Mouse (Mus musculus) hindlimb bud, embryonic 11.5 days (tissue): ENCODE data around the gene Kif26b.

Experiments used
- DNase-seq: peaks from one replicate; pipeline ENCODE4 v3.0.0-alpha.2; 2012; ENCODE audit warnings: low read depth, low spot score; ENCODE audit errors: extremely low spot score

The Kif26b gene

GRCm38 (mm10) chr1:178655525-178655924 lies 126.6 kb downstream of the Kif26b start:
- no peak for DNase-seq

GRCm38 (mm10) chr1:178661035-178661434 lies 132.1 kb downstream of the Kif26b start:
- DNase-seq: no peak

GRCm38 (mm10) chr1:178661556-178661955 lies 132.6 kb downstream of the Kif26b start:
- DNase-seq: no peak

- DNase-seq: no peak
Measured at GRCm38 (mm10) chr1:178663539-178663938, 134.6 kb downstream of the Kif26b start.

GRCm38 (mm10) chr1:178664271-178664969 lies 135.5 kb downstream of the Kif26b start:
- DNase-seq: no peak

GRCm38 (mm10) chr1:178666524-178666923 lies 137.6 kb downstream of the Kif26b start:
- no peak for DNase-seq

GRCm38 (mm10) chr1:178667808-178668207 lies 138.9 kb downstream of the Kif26b start:
- no peak for DNase-seq

GRCm38 (mm10) chr1:178668907-178669306 lies 140.0 kb downstream of the Kif26b start:
- DNase-seq: no peak

GRCm38 (mm10) chr1:178673051-178673450 lies 144.1 kb downstream of the Kif26b start:
- DNase-seq: no peak

GRCm38 (mm10) chr1:178673506-178673905 lies 144.6 kb downstream of the Kif26b start:
- no peak for DNase-seq

- DNase-seq: no peak
Measured at GRCm38 (mm10) chr1:178675542-178676252, 146.8 kb downstream of the Kif26b start.

GRCm38 (mm10) chr1:178677160-178677559 lies 148.2 kb downstream of the Kif26b start:
- no peak for DNase-seq

GRCm38 (mm10) chr1:178677630-178678221 lies 148.8 kb downstream of the Kif26b start:
- no peak for DNase-seq

- no peak for DNase-seq
Measured at GRCm38 (mm10) chr1:178683631-178684030, 154.7 kb downstream of the Kif26b start.

- no peak for DNase-seq
Measured at GRCm38 (mm10) chr1:178684991-178685680, 156.2 kb downstream of the Kif26b start.

GRCm38 (mm10) chr1:178686881-178687280 lies 158.0 kb downstream of the Kif26b start:
- no peak for DNase-seq

- no peak for DNase-seq
Measured at GRCm38 (mm10) chr1:178689512-178689911, 160.6 kb downstream of the Kif26b start.

GRCm38 (mm10) chr1:178691679-178692078 lies 162.8 kb downstream of the Kif26b start:
- DNase-seq: no peak

GRCm38 (mm10) chr1:178700102-178700501 lies 171.2 kb downstream of the Kif26b start:
- no peak for DNase-seq

- DNase-seq: no peak
Measured at GRCm38 (mm10) chr1:178703496-178703895, 174.6 kb downstream of the Kif26b start.

GRCm38 (mm10) chr1:178707925-178708351 lies 179.0 kb downstream of the Kif26b start:
- no peak for DNase-seq
